Mouse (Mus musculus): ENCODE results near the gene Irf2bp2. TPM values are rescaled to one million over a fixed set of nuclear protein-coding genes. Genes with fewer than 3 reads are reported as not detected.

Gene Irf2bp2
- polyA plus RNA-seq (2012; ENCODE audit: insufficient read depth, insufficient read length, low replicate concordance, missing spikeins), result not detected in 2 replicates

DNA sequence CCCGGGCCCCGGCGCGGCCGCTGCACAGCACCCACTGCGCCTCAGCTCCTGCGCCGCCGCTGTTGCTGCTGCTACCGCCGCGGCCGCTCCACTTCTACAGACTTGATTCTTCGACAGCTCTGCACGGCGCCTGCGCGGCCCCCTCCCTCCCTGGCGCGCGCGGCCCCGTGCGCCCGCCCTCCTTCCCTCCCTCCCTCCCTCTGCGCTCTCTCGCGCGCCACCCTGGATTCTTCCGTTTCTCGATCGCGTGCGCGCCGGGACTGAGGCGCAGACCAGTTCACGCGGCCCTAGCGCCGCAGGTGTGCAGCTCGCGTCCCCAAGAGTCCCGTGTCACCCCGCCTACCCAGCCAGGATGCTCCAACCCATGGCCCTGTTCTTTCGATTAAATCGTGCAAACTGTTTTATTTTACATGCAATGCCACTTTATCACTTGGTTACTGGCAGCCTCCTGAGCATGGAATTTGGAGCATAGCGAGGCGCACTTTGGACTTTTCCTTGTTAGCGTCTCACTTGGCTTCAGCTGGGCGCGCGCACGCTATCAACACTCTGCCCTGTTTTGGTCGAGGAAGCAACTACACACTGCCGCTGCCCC, at the start of gene Irf2bp2:
TSS of gene Irf2bp2 (minus strand) at position 98 of the 592 bp plus-strand sequence.
- under 1% methylated on average over 55 of the region's 56 CpGs for WGBS
- TF ChIP-seq POLR2A (IDR thresholded peaks at IDR 0.05; ENCODE audit: insufficient read depth, low read depth, low read length) (peak; percentile 95), CTCF (IDR thresholded peaks at IDR 0.05; ENCODE audit: insufficient read depth, low read depth, low read length) (no peak)
- Histone ChIP-seq H3K4me3 (ENCODE audit: insufficient read depth, low read depth, low read length) (peak within 1 kb of the TSS; percentile 99), H3K27ac (ENCODE audit: insufficient read depth, low read depth, low read length) (peak within 1 kb of the TSS; percentile 98), H3K4me1 (ENCODE audit: control insufficient read depth, insufficient read depth, low read length) (peaks cover 24% of the 10 kb centered on the region)

- TF ChIP-seq POLR2A (IDR thresholded peaks at IDR 0.05; ENCODE audit: insufficient read depth, low read depth, low read length) (no peak), CTCF (IDR thresholded peaks at IDR 0.05; ENCODE audit: insufficient read depth, low read depth, low read length) (no peak)
- WGBS, result 97% methylated on average over 4 of the region's 4 CpGs
- no peak overlapping the region for H3K27ac ChIP-seq (ENCODE audit: insufficient read depth, low read depth, low read length)
- no peak overlapping the region for H3K4me3 ChIP-seq (ENCODE audit: insufficient read depth, low read depth, low read length)
- peaks cover 16% of the 10 kb centered on the region for H3K4me1 ChIP-seq (ENCODE audit: control insufficient read depth, insufficient read depth, low read length)
Observed at GRCm38 (mm10) chr8:126642665-126643064, 48.9 kb upstream of the Irf2bp2 start.

GRCm38 (mm10) chr8:126641568-126642295, 47.9 kb upstream of the Irf2bp2 start:
- no peak overlapping the region for H3K4me3 ChIP-seq (ENCODE audit: insufficient read depth, low read depth, low read length)
- no peak for TF ChIP-seq CTCF (IDR thresholded peaks at IDR 0.05; ENCODE audit: insufficient read depth, low read depth, low read length)
- TF ChIP-seq POLR2A (IDR thresholded peaks at IDR 0.05; ENCODE audit: insufficient read depth, low read depth, low read length), result no peak
- WGBS, result 86% methylated on average over 3 of the region's 3 CpGs
- H3K4me1 ChIP-seq (ENCODE audit: control insufficient read depth, insufficient read depth, low read length), result peaks cover 18% of the 10 kb centered on the region
- no peak overlapping the region for H3K27ac ChIP-seq (ENCODE audit: insufficient read depth, low read depth, low read length)

DNA sequence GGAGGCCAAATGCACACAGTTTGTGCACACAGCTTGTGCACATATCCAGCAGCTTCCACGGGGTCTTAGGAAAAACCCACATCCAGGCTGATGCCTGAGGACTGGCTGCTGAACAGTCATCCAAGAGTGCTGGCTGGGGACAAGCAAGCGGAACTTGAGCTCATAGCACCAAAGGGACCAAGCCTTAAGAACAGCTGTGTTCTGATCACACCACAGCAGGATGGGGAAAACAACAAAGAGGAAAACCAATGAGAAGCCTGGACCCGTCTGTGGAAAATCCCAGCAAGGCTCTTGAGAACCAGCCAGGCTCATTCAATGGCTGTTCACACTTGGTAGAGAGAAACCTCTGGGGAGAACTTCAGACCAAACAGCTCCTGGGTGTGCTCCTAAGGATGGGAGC, 45.4 kb upstream of the Irf2bp2 start:
- H3K4me1 ChIP-seq (ENCODE audit: control insufficient read depth, insufficient read depth, low read length), result peaks cover 20% of the 10 kb centered on the region
- peak overlapping the region; percentile 62 for H3K27ac ChIP-seq (ENCODE audit: insufficient read depth, low read depth, low read length)
- H3K4me3 ChIP-seq (ENCODE audit: insufficient read depth, low read depth, low read length), result no peak overlapping the region
- TF ChIP-seq CTCF (IDR thresholded peaks at IDR 0.05; ENCODE audit: insufficient read depth, low read depth, low read length) (no peak), POLR2A (IDR thresholded peaks at IDR 0.05; ENCODE audit: insufficient read depth, low read depth, low read length) (no peak)
- WGBS, result 44% methylated on average over 3 of the region's 3 CpGs

DNA sequence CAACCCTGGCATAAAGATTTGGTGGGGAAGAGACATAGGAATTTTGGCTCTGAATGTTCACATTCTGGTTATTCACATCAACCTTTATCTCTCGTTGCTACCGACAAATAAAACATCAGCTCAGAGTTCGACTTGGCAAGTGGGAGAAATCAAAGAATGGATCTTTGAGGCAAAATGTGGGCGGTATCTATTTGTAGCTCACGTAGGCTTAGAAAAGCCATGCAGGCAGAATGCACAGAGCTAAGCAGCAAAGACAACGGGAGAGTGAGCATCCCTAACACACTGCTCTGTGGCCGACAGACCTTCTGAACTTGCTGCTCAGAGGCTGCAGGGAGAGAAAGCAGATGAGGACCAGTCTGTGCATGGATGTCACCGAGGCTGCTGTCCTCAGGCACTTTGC, 44.2 kb upstream of the Irf2bp2 start:
- 28% methylated on average over 8 of the region's 8 CpGs for WGBS
- Histone ChIP-seq H3K4me1 (ENCODE audit: control insufficient read depth, insufficient read depth, low read length) (peaks cover 20% of the 10 kb centered on the region), H3K4me3 (ENCODE audit: insufficient read depth, low read depth, low read length) (no peak overlapping the region), H3K27ac (ENCODE audit: insufficient read depth, low read depth, low read length) (peak overlapping the region; percentile 81)
- TF ChIP-seq POLR2A (IDR thresholded peaks at IDR 0.05; ENCODE audit: insufficient read depth, low read depth, low read length) (0 out of 2 replicates have a peak, but pooled peaks have one; percentile 25), CTCF (IDR thresholded peaks at IDR 0.05; ENCODE audit: insufficient read depth, low read depth, low read length) (no peak)

- Histone ChIP-seq H3K4me1 (ENCODE audit: control insufficient read depth, insufficient read depth, low read length) (peaks cover 20% of the 10 kb centered on the region), H3K27ac (ENCODE audit: insufficient read depth, low read depth, low read length) (no peak overlapping the region), H3K4me3 (ENCODE audit: insufficient read depth, low read depth, low read length) (no peak overlapping the region)
- TF ChIP-seq POLR2A (IDR thresholded peaks at IDR 0.05; ENCODE audit: insufficient read depth, low read depth, low read length), result no peak
- no peak for TF ChIP-seq CTCF (IDR thresholded peaks at IDR 0.05; ENCODE audit: insufficient read depth, low read depth, low read length)
- 39% methylated on average over 6 of the region's 6 CpGs for WGBS
Observed at GRCm38 (mm10) chr8:126634541-126635048, 40.8 kb upstream of the Irf2bp2 start.

- no peaks in the 10 kb centered on the region for H3K4me1 ChIP-seq (ENCODE audit: control insufficient read depth, insufficient read depth, low read length)
- TF ChIP-seq CTCF (IDR thresholded peaks at IDR 0.05; ENCODE audit: insufficient read depth, low read depth, low read length) (no peak), POLR2A (IDR thresholded peaks at IDR 0.05; ENCODE audit: insufficient read depth, low read depth, low read length) (no peak)
- WGBS, result 90% methylated on average over 3 of the region's 3 CpGs
- no peak overlapping the region for H3K27ac ChIP-seq (ENCODE audit: insufficient read depth, low read depth, low read length)
- no peak overlapping the region for H3K4me3 ChIP-seq (ENCODE audit: insufficient read depth, low read depth, low read length)
Observed at GRCm38 (mm10) chr8:126628616-126629015, 34.8 kb upstream of the Irf2bp2 start.

DNA sequence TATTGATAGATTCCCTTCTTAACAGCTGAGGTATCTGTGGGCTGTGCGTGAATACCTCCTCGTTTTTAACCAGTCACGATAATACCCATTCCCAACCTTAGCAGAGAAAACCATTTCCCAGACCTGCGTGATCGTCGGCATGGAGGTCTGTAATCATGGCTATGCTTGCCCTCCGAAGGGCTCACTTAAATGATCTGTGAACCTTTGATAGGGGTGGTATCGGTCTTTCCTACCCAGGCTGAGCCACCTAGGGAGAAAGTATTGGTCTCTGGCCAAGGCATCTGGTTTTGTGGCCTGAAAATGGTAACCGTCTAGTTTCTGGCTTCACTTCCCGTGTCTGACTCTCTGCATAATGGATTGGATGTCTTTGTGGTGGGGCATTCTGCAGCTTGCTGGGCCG, 32.6 kb upstream of the Irf2bp2 start:
- Histone ChIP-seq H3K27ac (ENCODE audit: insufficient read depth, low read depth, low read length) (no peak overlapping the region), H3K4me1 (ENCODE audit: control insufficient read depth, insufficient read depth, low read length) (no peaks in the 10 kb centered on the region), H3K4me3 (ENCODE audit: insufficient read depth, low read depth, low read length) (no peak overlapping the region)
- TF ChIP-seq CTCF (IDR thresholded peaks at IDR 0.05; ENCODE audit: insufficient read depth, low read depth, low read length) (no peak), POLR2A (IDR thresholded peaks at IDR 0.05; ENCODE audit: insufficient read depth, low read depth, low read length) (no peak)
- WGBS, result 84% methylated on average over 11 of the region's 11 CpGs

Data from olfactory bulb, adult 2 months (tissue).